Comparison of ENCODE assay signal across 9 mouse cellular contexts in the genomic region with DNA sequence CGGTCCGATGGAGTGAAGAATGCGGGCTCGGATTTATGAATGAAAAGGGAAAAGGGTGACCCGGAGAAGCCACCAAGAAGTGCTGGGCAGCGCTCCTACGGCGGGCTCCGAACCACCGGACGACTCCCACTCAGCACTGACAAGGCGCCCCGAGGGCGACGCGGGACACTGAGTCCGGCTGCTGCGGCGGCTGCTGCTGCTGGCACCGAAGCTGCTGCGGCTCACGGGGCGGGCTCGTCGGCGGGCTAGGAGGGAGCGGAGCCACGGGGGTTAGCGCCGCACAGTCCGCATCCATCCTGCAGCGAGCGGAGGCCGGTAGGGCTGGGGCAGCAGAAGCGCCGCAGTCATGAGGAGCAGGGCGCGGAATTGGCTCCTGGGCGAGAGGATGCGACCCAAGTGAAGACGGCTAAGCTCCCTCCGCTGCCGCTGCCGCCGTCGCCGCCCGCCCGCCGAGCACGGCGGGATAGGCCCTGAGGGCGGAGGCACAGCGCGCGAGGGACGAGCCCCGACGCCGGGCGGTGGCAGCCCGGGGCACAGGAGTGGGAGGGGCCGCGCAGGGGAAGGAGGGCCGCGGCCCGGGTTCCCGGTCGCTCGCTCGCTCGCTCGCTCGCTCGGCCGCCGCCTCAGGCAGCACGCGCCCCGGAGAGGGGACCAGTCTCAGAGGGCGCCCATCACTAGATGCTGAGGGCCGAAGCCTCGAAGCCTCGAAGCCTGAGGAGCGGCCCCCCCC. TPM values are rescaled to one million over a fixed set of nuclear protein-coding genes. Genes with fewer than 3 reads are reported as not detected.
DNase-seq lines count a peak whose midpoint lies in the region; ATAC-seq and TF ChIP-seq lines count a peak whose summit lies in the region.
"Had no signal": no experiment of that assay in that cellular context is flagged by ENCODE, and none has a peak within 500 bp of the region (broad histone marks: within the 10 kb centered on the region; RNA-seq: fewer than 3 reads in every experiment).

No protein-coding gene starts in this region.

- 1% methylated on average over 77 of the region's 85 CpGs for WGBS in forebrain, postnatal 0 days
- 0% methylated on average over 57 of the region's 85 CpGs for whole genome bisulfite sequencing in hindbrain, embryonic 11.5 days

- no peaks in the 10 kb centered on the region for H3K9me3 ChIP-seq in CH12.LX (replicated peaks; ENCODE audit: low read length)
- H3K9me3 ChIP-seq in forebrain, postnatal 0 days (ENCODE audit: low read length) = no peaks in the 10 kb centered on the region
- H3K9me3 ChIP-seq in hindbrain, embryonic 11.5 days (ENCODE audit: control insufficient read depth, low read length) = no peaks in the 10 kb centered on the region

- dilution Hi-C loops in CH12.LX (cut with MboI; ENCODE audit: extremely low pct_ligation_motif_present, extremely low pct_unique_long_range_greater_than_20kb, low sequenced_read_pairs) = no loop called here

- peak overlapping the region; percentile 79 to 93 (median 89) for H3K4me3 ChIP-seq in CH12.LX (replicated peaks in 1 of 3; ENCODE audit: low read depth in 2 of 3, low read length in 2 of 3, poor library complexity in 1 of 3)
- peak overlapping the region; percentile 88 for H3K4me3 ChIP-seq in forebrain, postnatal 0 days (ENCODE audit: low read depth, low read length)
- H3K4me3 ChIP-seq in hindbrain, embryonic 11.5 days (ENCODE audit: low read depth, low read length) = peak overlapping the region; percentile 94

- ATAC-seq in forebrain, postnatal 0 days = peak; percentile 57
- peak; percentile 74 for ATAC-seq in hindbrain, embryonic 11.5 days (ENCODE audit: low FRiP score)

- H3K27me3 ChIP-seq in CH12.LX (replicated peaks) = no peaks in the 10 kb centered on the region
- no peaks in the 10 kb centered on the region for H3K27me3 ChIP-seq in forebrain, postnatal 0 days (ENCODE audit: insufficient read depth, low read length)
- no peaks in the 10 kb centered on the region for H3K27me3 ChIP-seq in hindbrain, embryonic 11.5 days (ENCODE audit: control insufficient read depth, insufficient read depth, low read length)

- H3K27ac ChIP-seq in CH12.LX (ENCODE audit: insufficient read depth, low read depth) = peak overlapping the region; percentile 88
- H3K27ac ChIP-seq in forebrain, postnatal 0 days (ENCODE audit: low read depth, low read length) = peak overlapping the region; percentile 95
- peak overlapping the region; percentile 96 for H3K27ac ChIP-seq in hindbrain, embryonic 11.5 days (ENCODE audit: low read depth, low read length)

- in situ Hi-C loops in CH12.LX (cut with MboI; ENCODE audit: low pct_ligation_motif_present, low pct_unique_long_range_greater_than_20kb, low sequenced_read_pairs) = loop anchor here (5.0 to 10.0 kb wide), 2 partner anchors 117 to 150 kb away; no protein-coding TSS in a partner anchor

- peaks cover 3 to 22% of the 10 kb centered on the region in 2 experiments for H3K4me1 ChIP-seq in CH12.LX (ENCODE audit: control insufficient read depth in 1 of 2, insufficient read depth in 2 of 2)
- H3K4me1 ChIP-seq in forebrain, postnatal 0 days (ENCODE audit: insufficient read depth) = peaks cover 10% of the 10 kb centered on the region
- H3K4me1 ChIP-seq in hindbrain, embryonic 11.5 days (replicated peaks; ENCODE audit: control insufficient read depth, insufficient read depth, low read length) = peaks cover 2% of the 10 kb centered on the region; the same call in 1 of the 2 replicates

- TF ChIP-seq EP300 in CH12.LX (IDR thresholded peaks at IDR 0.05; ENCODE audit: low read length) = no peak

- peak; percentile 33 for DNase-seq in CH12.LX (ENCODE audit: extremely low read depth)
- DNase-seq in brain, embryonic 14.5 days (ENCODE audit: low read depth) = peak; percentile 74
- DNase-seq in forebrain, postnatal 0 days = peak; percentile 71
- DNase-seq in hindbrain, embryonic 11.5 days (ENCODE audit: low spot score) = peak; percentile 79
- peak; percentile 48 to 59 for DNase-seq in layer of hippocampus, postnatal 14 days (ENCODE audit: low spot score in 2 of 2)
- peak; percentile 81 for DNase-seq in lung, postnatal 10 days
- peak; percentile 72 for DNase-seq in retina, embryonic 14.5 days (ENCODE audit: low spot score)
- peak; percentile 80 to 88 for DNase-seq in thymus, postnatal 36 days

- peaks cover 51% of the 10 kb centered on the region for H3K79me2 ChIP-seq in CH12.LX (replicated peaks; ENCODE audit: control insufficient read depth, extremely low read depth, insufficient read depth, poor library complexity, severe bottlenecking)

- H3K9ac ChIP-seq in CH12.LX (ENCODE audit: insufficient read depth, low read depth) = peak overlapping the region; percentile 98
- peak overlapping the region; percentile 81 for H3K9ac ChIP-seq in forebrain, postnatal 0 days
- H3K9ac ChIP-seq in hindbrain, embryonic 11.5 days (ENCODE audit: low read depth, low read length) = peak overlapping the region; percentile 89

- no peak for TF ChIP-seq RAD21 in CH12.LX (IDR thresholded peaks at IDR 0.05; ENCODE audit: low read depth, low read length)

- peaks cover 12 to 28% of the 10 kb centered on the region in 2 experiments for H3K36me3 ChIP-seq in CH12.LX (replicated peaks in 1 of 2; ENCODE audit: control insufficient read depth in 1 of 2, insufficient read depth in 1 of 2, low read length in 1 of 2)
- H3K36me3 ChIP-seq in forebrain, postnatal 0 days (ENCODE audit: insufficient read depth) = no peaks in the 10 kb centered on the region
- no peaks in the 10 kb centered on the region for H3K36me3 ChIP-seq in hindbrain, embryonic 11.5 days (ENCODE audit: control insufficient read depth, insufficient read depth, low read length)

- no peak for TF ChIP-seq POLR2A in CH12.LX (IDR thresholded peaks at IDR 0.05; ENCODE audit: low read depth, low read length)
- TF ChIP-seq POLR2A in brain, embryonic 14.5 days (IDR thresholded peaks at IDR 0.05; ENCODE audit: borderline replicate concordance, extremely low read depth, insufficient read depth, insufficient read length, poor library complexity, severe bottlenecking) = peak; percentile 62; the same call in 1 of the 2 replicates

- no peak for TF ChIP-seq CTCF in CH12.LX (conservative IDR thresholded peaks at IDR 0.05 in 1 of 2, IDR thresholded peaks at IDR 0.05 in 1 of 2; ENCODE audit: low read depth in 2 of 2, low read length in 2 of 2)
- no peak for TF ChIP-seq CTCF in brain, embryonic 14.5 days (IDR thresholded peaks at IDR 0.05; ENCODE audit: borderline replicate concordance, extremely low read depth, insufficient read depth, insufficient read length)
- TF ChIP-seq CTCF in forebrain, postnatal 0 days (IDR thresholded peaks at IDR 0.05; ENCODE audit: low read depth) = no peak

- 0 out of 2 replicates have a peak overlapping the region, but pooled peaks have one; percentile 88 for H3K4me2 ChIP-seq in CH12.LX (ENCODE audit: insufficient read depth, low read depth, poor library complexity, severe bottlenecking)
- peak overlapping the region; percentile 79 for H3K4me2 ChIP-seq in forebrain, postnatal 0 days (ENCODE audit: low read depth)
- H3K4me2 ChIP-seq in hindbrain, embryonic 11.5 days (replicated peaks; ENCODE audit: low read depth, low read length) = peak overlapping the region; percentile 89

TF ChIP-seq in CH12.LX, 34 proteins besides CTCF, POLR2A, EP300 and RAD21:
- TF ChIP-seq ETS1 (conservative IDR thresholded peaks at IDR 0.05; ENCODE audit: low read depth, low read length) = no peak
- TF ChIP-seq ZNF384 (IDR thresholded peaks at IDR 0.05; ENCODE audit: low read depth, low read length) = no peak
- peak; percentile 47; the same call in 1 of the 2 replicates for TF ChIP-seq SIN3A (IDR thresholded peaks at IDR 0.05; ENCODE audit: low read length)
- TF ChIP-seq MYC (IDR thresholded peaks at IDR 0.05; ENCODE audit: low read depth, low read length) = no peak
- TF ChIP-seq CHD2 (IDR thresholded peaks at IDR 0.05; ENCODE audit: low read length) = no peak
- TF ChIP-seq MXI1 (IDR thresholded peaks at IDR 0.05; ENCODE audit: low read depth, low read length) = peak; percentile 31; the same call in 1 of the 2 replicates
- no peak for TF ChIP-seq TCF12 (IDR thresholded peaks at IDR 0.05; ENCODE audit: low read depth, low read length)
- no peak for TF ChIP-seq NRF1 (IDR thresholded peaks at IDR 0.05; ENCODE audit: low read depth, low read length)
- TF ChIP-seq GABPA (IDR thresholded peaks at IDR 0.05; ENCODE audit: insufficient replicate concordance, low read depth, low read length) = no peak
- TF ChIP-seq CHD1 (IDR thresholded peaks at IDR 0.05; ENCODE audit: low read depth, low read length) = peak; percentile 90; the same call in 1 of the 2 replicates
- peak; percentile 95; the same call in 1 of the 2 replicates for TF ChIP-seq UBTF (IDR thresholded peaks at IDR 0.05; ENCODE audit: low read depth, low read length)
- no peak for TF ChIP-seq BHLHE40 (IDR thresholded peaks at IDR 0.05; ENCODE audit: low read depth, low read length)

RNA-seq across cellular contexts. Expression of gene Wnk1, which starts 0.7 kb away (rescaled TPM):
- total RNA-seq in CH12.LX (2012; rRNA removed) (113 and 125 TPM in 2 replicates), CH12.LX (2014; rRNA removed) (84.8 and 97.2 TPM in 2 replicates)
- polyA plus RNA-seq in CH12.LX (2012; ENCODE audit: insufficient read length, low read depth) = 179 and 216 TPM in 2 replicates
- polyA plus RNA-seq in brain, embryonic 14.5 days (2012; rRNA removed) = 113 and 135 TPM in 2 replicates
- total RNA-seq in forebrain, postnatal 0 days (2014; rRNA removed) = 95.6 and 130 TPM in 2 replicates
- 19.5 and 34.2 TPM in 2 replicates for polyA plus RNA-seq in forebrain, postnatal 0 days (2015; fragmentation: Nextera tagmentation; extraction: Ambion mirVana)
- polyA plus RNA-seq in hindbrain, embryonic 11.5 days (2014; fragmentation: Nextera tagmentation; extraction: Ambion mirVana) = 63.9 and 91.7 TPM in 2 replicates
- total RNA-seq in layer of hippocampus, postnatal 14 days (2021) = 100 to 1,000 TPM; 158 to 165 TPM

RNA-seq across cellular contexts. Expression of gene Ninj2, which starts 55.3 kb away (rescaled TPM):
- total RNA-seq in CH12.LX (2012; rRNA removed) (4.6 and 6.5 TPM in 2 replicates), CH12.LX (2014; rRNA removed) (not detected in 2 replicates)
- polyA plus RNA-seq in CH12.LX (2012; ENCODE audit: insufficient read length, low read depth) = 0.97 and 1.1 TPM in 2 replicates
- not detected in 2 replicates for polyA plus RNA-seq in brain, embryonic 14.5 days (2012; rRNA removed)
- not detected in 2 replicates for total RNA-seq in forebrain, postnatal 0 days (2014; rRNA removed)
- 0.24 TPM in 1 of 2 replicates, not detected in the other for polyA plus RNA-seq in forebrain, postnatal 0 days (2015; fragmentation: Nextera tagmentation; extraction: Ambion mirVana)
- not detected in 2 replicates for polyA plus RNA-seq in hindbrain, embryonic 11.5 days (2014; fragmentation: Nextera tagmentation; extraction: Ambion mirVana)
- total RNA-seq in layer of hippocampus, postnatal 14 days (2021) = under 1 TPM; 0.69 to 0.81 TPM
- total RNA-seq: gastrocnemius, postnatal 36 days had no signal

Comparison
In these comparisons a context has a peak if more than half of its experiments do, and no peak if none do; other contexts are left out.
1. Peak in every context shown above with its lines: DNase-seq, ATAC-seq, H3K4me3 ChIP-seq and H3K27ac ChIP-seq.
2. DNase-seq: peak in every context shown above with its lines; median percentile 84 in thymus, postnatal 36 days; 81 in lung, postnatal 10 days; 79 in hindbrain, embryonic 11.5 days; 74 in brain, embryonic 14.5 days; 72 in retina, embryonic 14.5 days; 71 in forebrain, postnatal 0 days; 54 in layer of hippocampus, postnatal 14 days; 33 in CH12.LX.